Mouse (Mus musculus) frontal cortex, postnatal 10 days (tissue): ENCODE results near the gene Zbed6.
A peak's percentile ranks its signal among the peaks of the same experiment; 100 is the strongest.
"Not testable (repeated sequence)": the region's sequence is repeated elsewhere in the genome, so short reads cannot be mapped to it uniquely, and the experiment has no call there.

ENCODE experiments used
- DNase-seq, 2 experiments: peaks; one replicate each; pipeline ENCODE4 v3.0.0; 2022; ENCODE audit warnings: low spot score in 2 of 2, mixed read lengths in 1 of 2

Gene Zbed6

GRCm38 (mm10) chr1:133660466-133661202, at the start of gene Zbed6:
Gene Zbed6, minus strand, starts transcription at chr1:133660885.
- peak; percentile 72 to 85 for DNase-seq

- no peak for DNase-seq
These were observed 48.6 kb upstream of the Zbed6 start for GRCm38 (mm10) chr1:133709292-133709691.

- not testable (repeated sequence) for DNase-seq
These were observed 41.1 kb upstream of the Zbed6 start for GRCm38 (mm10) chr1:133701824-133702223.

DNA sequence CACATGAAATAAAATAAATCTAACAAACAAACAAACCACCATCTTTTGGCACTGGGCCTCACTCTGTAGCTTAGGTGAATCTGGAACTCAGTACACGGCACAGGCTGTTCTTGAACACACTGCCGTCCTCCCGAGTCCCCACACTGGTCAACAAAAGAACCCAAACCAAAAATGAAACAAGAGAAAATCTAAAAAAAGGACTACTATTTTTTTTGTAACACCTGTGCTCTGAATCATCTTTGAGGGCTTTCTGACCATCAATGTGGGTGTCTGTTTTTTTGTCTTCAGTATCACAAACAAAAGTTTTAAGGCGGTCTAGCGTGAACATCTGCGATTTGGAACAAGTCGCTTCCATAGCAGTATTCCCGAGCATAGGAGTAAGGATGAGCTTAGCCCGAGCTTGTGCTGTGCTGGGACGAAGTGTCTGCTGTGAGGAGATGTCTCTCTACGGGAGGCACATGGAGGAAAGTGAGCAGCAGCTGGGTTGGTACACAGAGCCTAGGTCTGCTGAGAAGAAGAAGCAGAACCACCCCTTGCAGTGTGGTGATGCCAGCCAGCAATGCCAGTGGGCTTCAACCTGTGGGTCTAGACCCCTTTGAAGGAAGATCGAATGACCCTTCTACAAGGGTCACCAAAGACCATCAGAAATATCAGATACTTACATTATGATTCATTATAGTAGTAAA, 37.4 kb upstream of the Zbed6 start:
- no peak for DNase-seq

DNA sequence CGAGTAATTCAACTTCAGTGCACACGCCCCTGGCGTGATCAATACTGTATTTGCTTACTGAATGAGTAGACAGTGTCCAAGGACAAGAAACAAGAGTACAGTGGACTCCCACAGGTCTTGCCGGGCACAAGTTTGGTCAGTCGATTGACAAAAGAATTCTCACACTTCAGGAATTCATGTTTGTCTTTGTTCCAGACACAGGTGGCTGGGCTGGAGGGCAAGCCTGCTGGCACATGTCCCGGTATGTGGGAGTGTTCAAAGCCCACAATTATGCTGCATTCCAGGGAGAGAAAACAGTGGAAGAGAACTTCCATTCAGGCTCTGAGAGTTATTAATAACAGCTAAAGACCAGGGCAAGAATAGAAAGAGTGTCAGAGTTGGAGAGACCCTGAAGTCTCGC, 35.2 kb upstream of the Zbed6 start:
- no peak for DNase-seq

DNA sequence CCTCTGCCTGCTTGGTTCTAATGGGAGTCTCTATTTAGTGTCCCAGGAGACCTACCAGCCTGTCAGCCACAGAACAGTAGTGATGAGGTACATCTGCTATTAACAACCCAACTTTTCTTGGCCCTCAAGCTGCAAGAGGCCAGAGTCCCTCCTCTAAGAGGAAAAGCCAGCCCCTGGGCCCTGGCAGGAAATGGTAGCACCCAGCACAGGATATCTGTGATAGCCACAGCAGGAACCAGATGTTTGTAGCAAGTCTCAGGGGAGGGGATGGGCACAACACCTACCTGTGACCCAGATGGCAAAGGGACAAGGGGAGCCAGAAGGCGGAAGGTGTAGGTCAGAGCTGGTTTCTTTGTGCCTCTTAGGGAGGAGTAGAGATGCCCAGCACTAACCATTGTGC, 34.2 kb upstream of the Zbed6 start:
- DNase-seq = no peak

DNA sequence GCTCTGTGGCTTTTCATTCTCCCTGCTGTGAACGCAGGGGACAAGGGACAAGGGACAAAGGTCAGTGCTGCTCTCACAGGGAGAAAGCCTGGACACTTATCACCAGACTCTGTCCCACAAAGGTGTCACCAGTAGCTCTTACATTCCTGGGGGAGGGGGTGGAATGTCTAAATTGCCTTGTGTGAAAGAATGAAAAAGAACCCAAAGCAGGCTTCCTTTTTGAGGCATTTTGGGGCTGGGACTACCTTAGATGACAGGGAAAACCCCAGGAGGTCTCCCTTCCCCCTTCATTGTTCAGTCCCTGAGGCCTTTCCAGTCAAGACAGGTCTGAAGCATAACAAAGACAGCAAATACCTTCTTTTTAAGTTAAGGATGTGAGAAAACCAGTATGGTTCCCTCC, 33.6 kb upstream of the Zbed6 start:
- no peak for DNase-seq

GRCm38 (mm10) chr1:133693536-133694114, 32.9 kb upstream of the Zbed6 start:
- DNase-seq = no peak

DNA sequence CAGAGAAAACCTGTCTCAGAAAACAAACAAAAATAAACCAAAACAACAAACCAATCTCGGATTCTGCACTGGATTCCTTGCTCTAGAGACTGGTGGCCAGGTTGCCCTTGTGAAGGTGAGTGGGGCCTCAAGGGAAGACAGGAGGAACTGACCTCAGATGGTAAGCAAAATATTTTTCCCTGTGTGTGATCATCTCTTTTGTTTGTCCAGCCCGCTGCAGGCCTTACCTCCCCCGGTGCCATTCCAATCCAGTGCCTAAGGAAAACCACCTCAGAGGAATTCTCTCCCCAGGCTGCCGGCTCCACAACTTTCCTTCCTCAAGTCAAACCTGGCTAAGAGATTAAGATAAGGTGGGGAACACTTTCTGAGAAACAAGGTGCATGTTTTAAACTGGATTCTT, 31.5 kb upstream of the Zbed6 start:
- no peak for DNase-seq

DNA sequence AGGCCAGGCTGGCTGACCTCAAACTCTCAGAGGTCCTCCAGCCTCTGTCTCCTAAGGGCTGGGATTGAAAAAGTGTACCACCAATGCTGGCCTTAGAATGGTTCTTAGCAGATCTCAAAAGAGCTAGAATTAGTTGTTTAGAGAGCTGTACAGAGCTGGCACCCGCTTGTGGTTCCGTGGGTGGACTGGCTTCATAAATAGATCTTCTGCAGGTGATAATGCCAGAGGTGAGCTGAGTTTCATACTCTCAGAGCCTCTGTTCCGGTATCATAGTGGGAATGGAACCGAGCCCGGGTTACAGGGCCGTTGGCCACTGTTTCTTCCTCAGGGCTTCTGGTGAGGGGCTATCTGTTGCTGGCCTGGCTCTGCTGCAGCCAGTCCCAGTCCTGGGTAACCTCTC, 30.4 kb upstream of the Zbed6 start:
- DNase-seq = no peak

GRCm38 (mm10) chr1:133689897-133690296, 29.2 kb upstream of the Zbed6 start, which contains the start of gene Lax1:
Gene Lax1, minus strand, starts transcription at chr1:133690108.
- DNase-seq = no peak

DNA sequence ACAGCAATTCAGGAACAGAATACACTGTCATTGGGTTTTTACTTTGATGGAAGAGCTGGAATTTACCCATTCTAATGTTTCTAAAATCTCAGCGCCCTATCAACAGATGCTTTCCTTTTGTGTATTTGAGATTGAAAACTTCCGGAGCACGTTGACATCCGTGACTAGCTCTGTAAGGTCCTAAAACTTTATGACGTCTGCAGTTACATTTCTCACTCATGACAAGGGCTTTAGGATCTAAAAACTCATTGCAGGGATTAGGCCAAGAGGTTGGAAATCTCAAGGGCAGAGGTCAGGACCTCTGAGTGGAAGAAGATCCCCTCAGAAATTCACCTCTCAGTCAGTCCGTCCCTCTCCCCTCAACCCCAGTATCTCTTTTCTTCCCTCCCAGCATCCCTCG, 27.6 kb upstream of the Zbed6 start:
- DNase-seq = no peak

GRCm38 (mm10) chr1:133685749-133686519, 25.2 kb upstream of the Zbed6 start:
- no peak for DNase-seq

- no peak for DNase-seq
These were observed 11.1 kb upstream of the Zbed6 start for GRCm38 (mm10) chr1:133671801-133672200.

- DNase-seq = no peak
These were observed 10.6 kb upstream of the Zbed6 start for GRCm38 (mm10) chr1:133671266-133671665.

GRCm38 (mm10) chr1:133670776-133671175, 10.1 kb upstream of the Zbed6 start:
- no peak for DNase-seq

- DNase-seq = no peak
These were observed 9.5 kb upstream of the Zbed6 start for GRCm38 (mm10) chr1:133670190-133670589.

GRCm38 (mm10) chr1:133668618-133669017, 7.9 kb upstream of the Zbed6 start:
- DNase-seq = no peak

DNA sequence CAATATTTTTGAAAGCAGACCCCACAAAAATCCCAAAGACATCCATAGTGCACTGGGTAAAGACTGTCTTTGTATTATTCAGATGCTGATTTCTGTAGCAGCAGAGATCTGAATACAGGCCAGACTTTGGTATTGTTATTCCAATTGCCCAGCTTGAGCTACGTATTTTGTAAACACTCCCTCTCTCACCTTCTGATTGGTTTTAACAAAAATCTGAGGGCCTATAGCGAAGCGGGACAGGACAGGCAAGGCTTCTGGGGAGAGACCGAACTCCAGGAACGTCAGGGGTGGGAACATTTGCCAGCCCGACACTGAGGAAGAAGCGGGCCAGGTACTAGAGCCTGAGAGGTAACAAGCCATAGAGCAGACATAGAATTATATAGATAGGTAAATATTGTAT, 7.0 kb upstream of the Zbed6 start:
- DNase-seq = no peak

DNA sequence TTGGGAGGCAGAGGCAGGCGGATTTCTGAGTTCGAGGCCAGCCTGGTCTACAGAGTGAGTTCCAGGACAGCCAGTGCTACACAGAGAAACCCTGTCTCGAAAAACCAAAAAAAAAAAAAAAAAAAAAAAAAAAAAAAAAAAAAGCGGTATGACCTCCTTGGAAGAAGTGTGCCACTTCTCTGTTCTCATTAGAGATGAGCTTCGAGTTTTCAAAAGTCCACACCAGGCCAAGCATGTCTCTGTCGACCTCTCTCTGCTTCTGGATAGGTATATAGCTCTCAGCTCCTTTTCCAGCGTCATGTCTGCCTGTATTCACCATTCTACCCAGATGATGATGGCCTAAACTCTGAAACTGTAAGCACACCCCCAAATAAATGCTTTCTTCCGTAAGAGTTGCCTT, 5.0 kb upstream of the Zbed6 start:
- not testable (repeated sequence) for DNase-seq

GRCm38 (mm10) chr1:133664203-133664970, 3.7 kb upstream of the Zbed6 start:
- DNase-seq = no peak
